Mouse (Mus musculus) adrenal gland, postnatal 36 days (tissue): Measurements from ENCODE around the gene A930018P22Rik. TPM values are rescaled to one million over a fixed set of nuclear protein-coding genes. Genes with fewer than 3 reads are reported as not detected.
"Not testable (repeated sequence)": the region's sequence is repeated elsewhere in the genome, so short reads cannot be mapped to it uniquely, and the experiment has no call there.

Experiments used
- DNase-seq, 2 experiments: peaks; one replicate each; pipeline ENCODE4 v3.0.0; 2021; ENCODE audit warnings: mixed read lengths in 1 of 2
- long read RNA-seq, 2 experiments: library from polyadenylated mRNA; stranded (forward); transcript quantifications; one replicate each; pipeline ENCODE4 v2.0.0; 2021; ENCODE audit warnings: borderline sequencing depth in 2 of 2
- total RNA-seq, 2 experiments: library from RNA; stranded (reverse); gene quantifications; 2 replicates each; pipeline ENCODE4 v1.2.3; 2021

A930018P22Rik gene
- total RNA-seq, result 1 to 10 TPM; 1.1 to 2.1 TPM
- long read RNA-seq, experiment 1, result 0 reads
- long read RNA-seq, experiment 2, result 0 reads

DNA sequence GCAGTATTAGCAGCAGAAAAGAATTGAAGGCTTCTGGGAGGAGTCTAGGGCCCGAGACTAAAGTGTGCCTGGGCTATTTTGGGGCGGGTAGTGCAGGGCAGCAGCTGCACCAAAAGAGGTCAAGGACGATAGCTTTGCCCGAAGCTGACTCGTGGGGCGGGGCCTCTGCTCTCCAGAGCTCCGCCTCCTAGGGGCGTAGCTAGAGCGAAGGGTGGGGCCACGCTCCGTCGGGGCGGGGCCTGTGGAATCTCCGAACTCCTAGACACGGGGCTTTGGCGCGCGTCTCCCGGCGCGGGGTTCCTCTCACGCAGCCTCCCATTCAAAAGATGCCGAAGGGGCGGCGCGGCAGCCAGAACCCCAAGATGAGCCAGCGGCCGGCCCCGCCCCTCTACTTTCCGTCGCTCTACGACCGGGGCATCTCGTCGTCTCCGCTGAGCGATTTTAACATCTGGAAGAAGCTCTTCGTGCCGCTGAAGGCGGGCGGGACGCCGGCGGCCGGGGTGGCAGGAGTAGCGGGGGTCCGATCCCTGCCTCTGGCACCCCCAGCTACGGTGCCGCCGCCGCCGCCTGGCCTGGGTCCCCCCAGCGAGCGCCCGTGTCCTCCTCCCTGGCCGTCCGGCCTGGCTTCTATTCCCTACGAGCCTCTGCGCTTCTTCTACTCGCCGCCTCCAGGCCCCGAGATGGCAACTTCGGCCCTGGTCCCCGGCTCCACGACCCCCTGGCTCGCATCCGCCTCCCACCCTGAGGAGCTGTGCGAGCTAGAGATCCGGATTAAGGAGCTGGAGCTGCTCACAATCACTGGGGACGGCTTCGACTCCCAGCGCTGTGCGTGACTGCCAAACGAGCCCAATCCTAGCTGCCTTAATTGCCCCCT is at the start of gene A930018P22Rik:
TSS of gene A930018P22Rik (plus strand) at position 265 of the 874 bp plus-strand sequence.
- peak; percentile 96 to 97 for DNase-seq

DNA sequence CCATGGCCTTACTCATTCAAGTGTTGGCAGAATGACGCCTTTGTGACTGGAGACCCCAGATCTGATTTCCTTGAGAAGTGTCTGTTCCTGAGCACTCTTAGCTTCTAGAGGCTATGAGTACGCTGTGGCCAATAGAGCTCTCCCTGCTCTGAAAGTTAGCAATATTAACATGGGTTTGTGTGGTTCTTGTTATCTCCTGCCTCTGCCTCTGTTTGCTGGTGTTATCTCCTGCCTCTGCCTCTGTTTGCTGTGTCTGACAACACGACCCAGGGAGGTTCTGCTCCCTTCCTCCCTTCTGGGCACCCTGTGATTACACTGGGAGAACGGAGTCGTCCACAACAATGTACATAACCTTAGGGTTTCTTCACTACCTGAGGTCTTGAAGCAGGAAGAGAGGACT is 44.3 kb upstream of the A930018P22Rik start:
- not testable (repeated sequence) for DNase-seq

DNA sequence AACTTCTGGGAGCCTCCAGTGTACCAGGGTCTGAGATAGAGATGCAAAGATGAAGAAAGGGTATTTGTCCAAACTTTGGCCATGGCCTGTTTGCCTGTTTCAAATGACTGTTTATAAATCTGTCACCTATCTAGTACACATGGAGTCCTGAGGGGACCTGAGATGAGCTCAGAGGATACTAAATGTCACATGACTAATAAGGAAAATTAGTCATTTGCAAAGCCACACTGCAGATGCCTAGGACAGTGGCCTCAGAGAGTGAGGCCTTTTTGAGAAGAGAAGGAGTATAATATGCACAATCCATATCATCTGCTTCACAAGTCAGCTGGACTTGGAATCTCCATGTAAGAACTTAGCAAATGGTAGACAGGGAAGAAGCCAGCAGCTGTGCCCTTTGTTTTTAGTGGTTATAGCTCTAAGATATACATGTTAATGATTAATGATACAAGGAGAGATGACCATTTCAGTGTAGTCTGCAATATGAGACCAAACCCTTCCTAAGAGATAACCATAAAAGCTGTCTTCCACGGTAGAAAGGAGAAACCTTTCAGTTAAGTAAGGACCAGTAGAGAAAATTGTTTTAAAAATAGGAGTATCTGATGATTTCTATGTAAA is 41.0 kb upstream of the A930018P22Rik start:
- DNase-seq, result not testable (repeated sequence)

DNA sequence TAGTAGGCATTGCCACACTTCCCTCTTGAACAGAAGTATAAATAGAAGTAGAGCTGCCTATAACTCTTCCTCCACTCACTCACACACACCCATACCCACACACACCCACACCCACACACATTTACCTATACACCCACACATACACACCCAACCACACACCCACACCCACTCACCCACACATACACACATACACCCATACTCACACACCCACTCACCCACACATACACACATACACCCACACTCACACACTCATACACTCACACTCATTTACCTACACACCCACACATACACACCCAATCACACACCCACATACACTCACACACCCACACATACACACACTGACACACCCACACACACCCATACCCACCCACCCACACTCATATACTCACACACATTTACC is 40.1 kb upstream of the A930018P22Rik start:
- no peak for DNase-seq

DNA sequence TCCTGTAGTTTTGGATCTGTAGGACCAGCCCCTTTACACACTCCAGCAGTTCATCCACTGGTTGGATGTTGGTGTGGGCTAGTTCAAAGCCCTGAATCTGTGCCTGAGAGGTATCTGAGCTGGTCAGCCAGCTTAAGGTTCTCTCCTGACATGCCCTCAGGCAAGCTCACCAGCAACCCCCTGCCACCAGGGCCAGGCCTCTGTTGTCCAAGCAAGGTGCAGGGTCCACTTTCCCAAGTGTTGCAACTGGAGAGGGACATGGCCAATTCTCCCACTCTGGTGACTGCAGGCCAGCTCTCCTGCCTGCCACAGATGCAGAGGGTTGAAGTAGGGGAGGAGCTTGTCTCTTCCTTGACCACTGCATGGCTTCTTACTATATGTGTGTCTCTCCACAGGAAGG is 38.5 kb upstream of the A930018P22Rik start:
- DNase-seq, result not testable (repeated sequence)

DNA sequence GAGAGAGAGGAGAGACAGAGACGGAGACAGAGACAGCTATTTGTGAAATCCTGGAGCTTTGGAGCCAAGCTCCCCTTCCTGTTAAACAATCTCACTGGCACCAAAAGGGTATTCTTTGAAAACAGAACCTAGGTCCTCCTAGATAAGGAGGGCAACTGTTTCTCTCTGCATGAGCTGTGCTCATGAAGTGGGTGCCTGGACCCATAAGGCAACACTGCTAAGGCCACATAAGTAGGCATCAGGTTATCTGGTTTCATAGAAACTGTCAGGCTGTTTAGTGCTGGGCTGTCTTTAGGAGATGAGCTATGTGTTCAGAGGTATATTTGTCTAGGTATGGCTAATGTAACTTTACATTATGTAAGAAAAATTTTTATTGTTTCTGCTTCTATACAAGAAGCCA is 35.0 kb upstream of the A930018P22Rik start:
- not testable (repeated sequence) for DNase-seq

DNA sequence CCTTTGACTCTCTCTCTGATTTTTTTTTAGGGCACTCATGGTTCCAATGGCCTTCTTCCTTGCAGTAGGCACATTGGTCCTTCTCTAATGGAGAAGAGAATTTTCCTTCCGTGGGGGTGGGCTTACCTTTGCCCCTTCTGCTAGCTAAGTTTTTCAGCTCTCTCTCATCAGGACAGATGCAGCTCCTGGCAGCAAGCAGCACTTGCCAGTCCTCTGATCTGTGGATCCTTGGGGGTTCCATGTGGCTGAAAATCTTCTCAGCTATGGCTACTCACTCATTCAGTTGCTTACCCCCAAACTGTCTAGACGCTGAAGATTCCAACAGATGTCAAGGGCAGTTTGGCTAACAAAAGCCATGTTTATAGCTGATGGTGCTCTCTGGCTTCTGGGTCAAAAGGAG is 29.3 kb upstream of the A930018P22Rik start:
- no peak for DNase-seq

DNA sequence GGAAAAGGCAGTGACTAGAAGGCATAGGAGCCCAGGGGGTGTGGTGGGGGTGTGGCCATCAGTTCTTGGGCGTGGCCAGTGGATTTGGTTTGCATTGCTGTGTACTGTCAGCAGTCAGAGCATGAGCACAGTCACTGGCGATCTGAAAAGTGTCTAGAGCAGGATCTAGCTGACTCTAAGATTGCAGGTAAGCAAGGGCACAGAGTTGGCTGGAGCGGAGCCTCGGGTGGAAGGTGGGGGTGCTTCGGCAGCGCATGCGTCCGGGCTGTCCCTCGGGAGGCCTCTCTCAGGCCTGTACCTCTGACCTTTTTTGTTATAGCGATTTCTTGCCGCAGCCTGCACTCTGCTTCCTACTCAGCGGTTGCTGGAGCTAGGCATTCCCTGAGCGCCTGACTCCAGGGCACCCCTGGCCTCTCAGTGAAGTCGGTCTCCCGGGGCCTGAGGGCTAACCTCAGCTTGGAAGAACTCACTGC is 26.8 kb upstream of the A930018P22Rik start, which contains the start of gene Cd59a:
TSS of gene Cd59a (plus strand) at position 61 of the 473 bp plus-strand sequence.
- DNase-seq, result peak; percentile 90 to 94

DNA sequence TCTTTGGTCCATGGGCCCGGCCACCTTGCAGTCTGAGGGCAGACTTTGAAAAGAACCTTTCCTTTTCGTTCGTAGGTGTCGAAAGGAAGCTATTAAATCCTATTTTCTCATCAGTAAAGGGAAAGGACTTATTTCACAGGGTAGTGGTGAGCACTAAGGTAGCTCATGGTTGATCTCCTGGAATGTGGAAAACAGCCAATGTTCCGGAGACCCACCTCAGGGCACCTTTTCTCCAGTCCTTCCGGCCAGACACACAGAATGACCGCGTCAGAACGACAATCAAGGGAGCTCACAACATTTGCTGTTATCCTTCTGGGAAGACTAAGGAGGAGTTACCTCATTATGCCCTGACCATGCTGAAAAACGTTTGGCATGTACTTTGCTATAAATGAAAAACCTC is 26.3 kb upstream of the A930018P22Rik start:
- no peak for DNase-seq

DNA sequence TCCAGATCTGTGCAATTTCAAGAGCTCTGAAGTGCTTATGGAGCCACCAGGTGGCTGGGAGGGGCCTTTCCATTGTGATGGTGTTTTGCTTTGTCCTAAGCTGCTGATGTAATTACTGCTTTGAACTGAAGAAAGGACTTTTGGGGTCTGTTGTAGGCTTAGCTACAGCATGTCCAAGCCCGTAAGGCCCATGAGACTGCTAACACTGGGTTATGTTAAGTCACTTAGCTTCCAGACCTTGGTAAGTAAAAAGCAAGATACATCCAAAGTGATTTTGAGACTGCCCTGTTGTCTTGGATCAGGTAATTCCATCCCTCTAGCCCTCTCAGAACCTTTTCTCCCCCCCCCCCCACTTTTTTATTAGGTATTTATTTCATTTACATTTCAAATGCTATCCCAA is 25.8 kb upstream of the A930018P22Rik start:
- DNase-seq, result not testable (repeated sequence)

DNA sequence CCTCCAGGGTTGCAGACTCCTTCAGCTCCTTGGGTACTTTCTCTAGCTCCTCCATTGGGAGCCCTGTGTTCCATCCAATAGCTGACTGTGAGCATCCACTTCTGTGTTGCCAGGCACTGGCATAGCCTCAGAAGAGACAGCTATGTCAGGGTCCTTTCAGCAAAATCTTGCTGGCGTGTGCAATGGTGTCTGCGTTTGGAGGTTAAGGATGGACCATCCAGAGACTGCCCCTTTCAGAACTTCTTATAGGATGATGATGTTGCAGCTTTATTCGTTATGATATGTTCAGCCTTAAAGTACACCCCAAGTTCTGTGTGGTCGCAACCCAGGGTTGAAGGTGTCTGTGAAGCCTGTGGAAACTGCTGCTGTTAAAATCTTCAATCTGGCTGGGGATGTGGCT is 25.2 kb upstream of the A930018P22Rik start:
- not testable (repeated sequence) for DNase-seq

DNA sequence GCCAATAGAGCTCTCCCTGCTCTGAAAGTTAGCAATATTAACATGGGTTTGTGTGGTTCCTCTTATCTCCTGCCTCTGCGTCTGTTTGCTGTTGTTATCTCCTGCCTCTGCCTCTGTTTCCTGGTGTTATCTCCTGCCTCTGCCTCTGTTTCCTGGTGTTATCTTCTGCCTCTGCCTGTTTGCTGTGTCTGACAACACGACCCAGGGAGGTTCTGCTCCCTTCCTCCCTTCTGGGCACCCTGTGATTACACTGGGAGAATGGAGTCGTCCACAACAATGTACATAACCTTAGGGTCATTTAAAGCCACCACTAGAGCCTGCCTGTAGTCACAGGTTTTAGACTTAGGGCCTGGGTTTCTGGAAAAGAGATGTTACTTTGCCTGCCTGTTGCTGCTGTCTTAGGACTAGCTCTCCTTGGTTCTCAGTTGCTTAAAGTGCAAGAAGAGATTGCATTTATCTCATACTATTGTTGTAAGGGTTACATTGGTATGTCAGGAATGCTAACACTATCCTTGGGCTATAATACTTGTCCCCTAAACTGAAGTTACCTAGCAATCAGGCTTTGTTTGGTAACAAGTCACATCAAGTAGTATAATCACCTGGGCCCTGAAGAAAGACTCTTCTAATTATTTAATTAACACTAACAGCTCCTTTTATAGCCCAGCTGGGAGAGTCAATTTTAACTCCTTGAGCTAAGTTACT is 23.9 kb upstream of the A930018P22Rik start:
- no peak for DNase-seq

DNA sequence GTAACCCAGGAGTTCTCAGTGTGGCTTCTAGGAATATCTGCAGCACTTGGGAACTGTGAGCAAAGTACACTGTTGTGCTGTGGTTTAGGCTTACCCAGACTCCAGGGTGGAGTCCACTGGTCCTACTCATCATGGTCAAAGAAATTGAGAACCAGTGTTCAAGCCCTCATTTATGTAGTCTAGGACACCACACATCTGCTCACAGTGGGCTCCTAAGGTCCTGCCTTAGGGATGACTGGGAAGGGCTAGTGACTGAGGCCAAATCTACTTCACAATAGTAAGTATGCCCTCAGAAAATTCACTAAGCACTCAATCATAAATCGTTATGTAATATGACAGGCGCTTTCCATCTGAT is 23.4 kb upstream of the A930018P22Rik start:
- DNase-seq, result no peak

DNA sequence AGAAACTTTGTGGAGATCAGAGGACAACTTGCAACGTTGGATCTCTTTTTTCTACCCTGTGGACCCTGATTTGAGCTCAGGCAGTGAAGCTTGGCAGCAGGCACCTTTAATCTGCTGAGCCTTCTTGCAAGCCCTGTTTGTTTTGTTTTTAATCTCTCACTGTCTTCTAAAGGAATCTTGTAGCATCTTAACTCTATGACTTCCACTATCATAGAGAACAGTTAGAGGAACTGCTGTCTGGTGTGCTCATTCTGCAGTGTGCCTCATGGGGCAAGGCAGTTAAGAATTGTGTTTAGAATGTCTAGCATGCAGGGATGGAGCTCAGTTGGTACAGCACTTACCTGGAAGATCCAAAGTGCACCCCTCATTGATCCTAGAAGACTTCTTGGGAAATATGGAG is 22.6 kb upstream of the A930018P22Rik start:
- DNase-seq, result no peak

DNA sequence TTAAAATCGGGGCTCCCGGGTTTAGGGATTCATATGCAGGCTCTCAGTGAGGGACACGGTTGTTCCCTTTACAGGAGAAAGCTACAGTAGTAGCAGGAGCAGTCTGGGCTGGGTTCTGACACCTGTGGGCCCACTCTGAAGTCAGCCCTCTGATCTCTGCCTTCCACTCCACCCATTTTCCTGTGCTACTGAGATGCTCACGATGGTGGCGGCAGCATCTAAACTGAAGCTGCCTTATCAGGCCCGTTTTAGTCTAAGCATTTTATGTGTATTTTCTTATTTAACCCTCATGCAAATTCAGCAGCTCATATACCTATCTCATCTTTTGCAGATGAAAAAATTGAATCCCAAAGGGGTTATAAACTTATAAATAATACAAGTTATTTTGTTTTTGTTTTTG is 17.8 kb upstream of the A930018P22Rik start:
- DNase-seq, result no peak

DNA sequence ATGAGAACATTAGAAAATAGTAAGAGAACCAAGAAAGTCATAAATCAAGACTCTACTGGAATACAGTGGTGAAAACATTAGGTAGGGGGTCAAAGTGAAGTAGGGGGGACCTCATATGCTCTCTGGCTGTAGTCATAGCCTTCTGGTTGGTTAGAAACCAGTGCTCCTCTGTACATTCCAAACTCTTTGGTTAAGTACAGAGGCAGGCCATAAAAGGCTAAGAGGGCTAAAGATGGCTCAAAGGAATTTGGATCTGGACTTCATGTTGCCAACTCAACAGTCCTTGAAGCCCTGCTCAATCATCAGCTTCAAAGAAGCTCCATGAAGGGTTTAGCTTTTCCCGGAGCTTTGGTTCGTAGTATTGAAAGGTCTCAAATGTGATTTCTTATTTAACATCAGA is 13.5 kb upstream of the A930018P22Rik start:
- DNase-seq, result not testable (repeated sequence)

DNA sequence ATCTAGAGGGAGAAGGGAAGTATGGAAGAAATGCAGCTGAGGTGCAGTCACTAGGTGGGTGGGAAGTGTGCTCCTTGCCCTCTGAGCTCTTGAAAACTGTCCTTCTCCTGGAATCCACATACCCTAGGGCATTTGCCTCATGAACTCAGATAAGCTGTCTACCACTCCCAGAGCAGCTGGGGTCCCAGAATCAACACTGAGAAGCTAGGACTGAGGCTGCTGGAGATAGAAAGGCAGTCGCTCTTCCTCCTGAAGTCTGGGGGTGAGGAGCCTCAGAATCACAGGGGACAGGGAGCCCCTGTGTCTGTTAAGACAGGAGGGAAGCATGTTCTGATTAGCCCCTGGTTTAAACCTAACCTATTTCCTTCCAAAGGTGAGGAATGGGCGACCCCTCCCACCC is 13.0 kb upstream of the A930018P22Rik start:
- DNase-seq, result no peak

DNA sequence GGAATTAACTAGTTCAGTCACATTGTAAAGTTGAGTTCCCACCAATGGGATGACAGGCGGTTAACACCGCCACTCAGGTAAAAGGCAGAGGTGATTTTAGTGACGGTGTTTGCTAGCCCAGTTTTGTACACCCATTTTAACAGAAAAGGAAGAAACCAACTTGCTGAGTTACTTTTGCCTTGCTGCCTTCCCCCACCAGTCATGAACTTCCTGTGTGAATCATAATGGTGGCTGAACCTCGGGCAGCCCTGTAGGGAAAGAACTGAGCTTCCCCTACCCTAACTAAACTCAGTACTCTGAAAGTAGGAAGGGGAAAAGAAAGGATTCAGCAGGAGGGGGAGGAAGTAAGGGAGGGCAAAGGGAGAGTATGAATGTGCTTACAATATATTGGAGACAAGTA is 12.5 kb upstream of the A930018P22Rik start:
- DNase-seq, result no peak

DNA sequence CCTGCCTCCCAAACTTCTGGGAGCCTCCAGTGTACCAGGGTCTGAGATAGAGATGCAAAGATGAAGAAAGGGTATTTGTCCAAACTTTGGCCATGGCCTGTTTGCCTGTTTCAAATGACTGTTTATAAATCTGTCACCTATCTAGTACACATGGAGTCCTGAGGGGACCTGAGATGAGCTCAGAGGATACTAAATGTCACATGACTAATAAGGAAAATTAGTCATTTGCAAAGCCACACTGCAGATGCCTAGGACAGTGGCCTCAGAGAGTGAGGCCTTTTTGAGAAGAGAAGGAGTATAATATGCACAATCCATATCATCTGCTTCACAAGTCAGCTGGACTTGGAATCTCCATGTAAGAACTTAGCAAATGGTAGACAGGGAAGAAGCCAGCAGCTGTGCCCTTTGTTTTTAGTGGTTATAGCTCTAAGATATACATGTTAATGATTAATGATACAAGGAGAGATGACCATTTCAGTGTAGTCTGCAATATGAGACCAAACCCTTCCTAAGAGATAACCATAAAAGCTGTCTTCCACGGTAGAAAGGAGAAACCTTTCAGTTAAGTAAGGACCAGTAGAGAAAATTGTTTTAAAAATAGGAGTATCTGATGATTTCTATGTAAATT is 11.3 kb upstream of the A930018P22Rik start:
- DNase-seq, result not testable (repeated sequence)

DNA sequence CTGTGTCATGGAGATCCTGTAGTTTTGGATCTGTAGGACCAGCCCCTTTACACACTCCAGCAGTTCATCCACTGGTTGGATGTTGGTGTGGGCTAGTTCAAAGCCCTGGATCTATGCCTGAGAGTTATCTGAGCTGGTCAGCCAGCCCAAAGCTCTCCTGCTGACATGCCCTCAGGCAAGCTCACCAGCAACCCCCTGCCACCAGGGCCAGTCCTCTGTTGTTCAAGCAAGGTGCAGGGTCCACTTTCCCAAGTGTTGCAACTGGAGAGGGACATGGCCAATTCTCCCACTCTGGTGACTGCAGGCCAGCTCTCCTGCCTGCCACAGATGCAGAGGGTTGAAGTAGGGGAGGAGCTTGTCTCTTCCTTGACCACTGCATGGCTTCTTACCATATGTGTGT is 9.0 kb upstream of the A930018P22Rik start:
- DNase-seq, result not testable (repeated sequence)

DNA sequence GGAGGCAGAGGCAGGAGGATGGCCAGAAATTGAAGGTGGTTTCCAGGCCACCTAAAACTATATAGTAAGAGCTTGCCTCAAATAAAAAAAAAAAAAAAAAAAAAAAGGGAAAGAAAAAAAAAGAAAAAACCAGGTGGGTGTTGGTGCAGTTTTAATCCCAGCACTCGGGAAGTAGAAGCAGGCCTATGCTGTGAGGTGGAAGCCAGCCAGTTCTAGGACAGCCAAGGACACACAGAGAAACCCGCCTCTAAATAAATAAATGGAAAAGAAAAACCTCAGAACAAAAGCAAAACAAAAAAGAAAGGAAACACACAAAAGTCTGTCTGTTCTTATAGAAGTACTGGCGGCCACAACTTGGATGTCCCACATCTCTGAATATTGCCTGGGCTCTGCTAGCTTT is 7.7 kb upstream of the A930018P22Rik start:
- DNase-seq, result peak; percentile 47 to 62

DNA sequence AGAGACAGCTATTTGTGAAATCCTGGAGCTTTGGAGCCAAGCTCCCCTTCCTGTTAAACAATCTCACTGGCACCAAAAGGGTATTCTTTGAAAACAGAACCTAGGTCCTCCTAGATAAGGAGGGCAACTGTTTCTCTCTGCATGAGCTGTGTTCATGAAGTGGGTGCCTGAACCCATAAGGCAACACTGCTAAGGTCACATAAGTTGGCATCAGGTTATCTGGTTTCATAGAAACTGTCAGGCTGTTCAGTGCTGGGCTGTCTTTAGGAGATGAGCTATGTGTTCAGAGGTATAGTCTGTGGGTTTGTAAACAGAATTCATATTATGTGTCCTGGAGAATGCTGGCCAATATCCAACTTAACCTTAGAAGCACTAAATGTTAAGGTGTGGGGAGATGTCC is 5.4 kb upstream of the A930018P22Rik start:
- not testable (repeated sequence) for DNase-seq
